Mouse (Mus musculus) spleen, postnatal 36 days (tissue): ENCODE data around the gene Ntrk2.

Experiments used
- DNase-seq, 2 experiments: peaks; one replicate each; pipeline ENCODE4 v3.0.0; 2022; ENCODE audit warnings: low spot score in 2 of 2, mixed read lengths in 1 of 2

Gene Ntrk2

DNA sequence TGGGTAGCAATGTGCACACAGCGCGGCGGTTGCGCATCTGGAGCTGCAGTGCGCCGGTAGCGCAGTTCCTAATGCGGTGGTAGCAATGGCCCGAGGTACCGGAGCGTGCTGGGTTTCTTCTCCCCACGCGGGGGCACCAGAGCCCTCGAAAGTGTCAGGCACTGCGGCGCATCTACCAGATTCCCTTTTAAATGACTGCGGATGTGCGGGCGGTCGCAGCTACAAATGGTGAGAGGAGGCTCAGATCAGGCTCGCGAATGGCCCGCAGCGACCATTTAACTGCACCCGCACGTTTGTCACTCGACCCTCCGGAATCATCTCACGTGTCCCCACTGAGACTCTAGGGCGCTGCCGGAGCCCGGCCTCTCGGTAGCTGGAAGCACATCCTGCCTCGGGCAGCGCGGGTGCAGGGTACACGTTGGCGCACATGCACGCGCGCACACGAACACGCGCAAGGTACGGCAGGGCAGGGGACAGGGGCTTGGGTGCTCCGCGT lies at the start of gene Ntrk2:
Gene Ntrk2 (plus strand): TSS at position 173 of the 496 bp plus-strand sequence.
- DNase-seq, result no peak

DNA sequence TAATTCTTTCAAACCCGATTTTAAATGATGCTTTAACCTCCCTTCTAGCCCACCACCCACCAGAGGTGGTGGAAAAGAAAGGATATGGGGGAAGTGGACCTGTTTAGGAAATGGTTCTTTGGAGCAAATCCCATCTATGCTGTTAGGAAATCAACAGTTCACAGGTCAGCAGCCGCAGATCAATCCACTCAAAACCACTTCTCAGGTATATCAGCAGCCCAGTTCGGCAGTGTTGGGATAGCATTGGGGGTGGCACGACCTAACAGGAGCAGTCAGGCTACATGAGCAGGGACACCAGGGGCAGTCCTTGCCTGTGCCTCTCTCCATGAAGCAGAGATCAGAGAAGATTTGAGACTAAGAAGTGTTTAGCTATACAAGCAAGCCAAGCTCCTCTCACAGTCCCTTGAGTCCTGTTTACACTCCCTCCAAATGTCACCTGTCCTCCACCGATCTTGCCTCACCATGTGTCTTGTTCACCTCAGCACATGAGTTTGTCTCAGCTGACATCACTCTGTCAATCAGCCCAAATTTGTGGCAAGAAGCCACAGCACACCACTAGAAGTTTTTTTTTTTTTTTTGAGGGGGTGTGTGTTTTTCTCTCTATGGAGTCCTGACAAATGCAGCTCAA lies 45.3 kb upstream of the Ntrk2 start:
- no peak for DNase-seq

DNA sequence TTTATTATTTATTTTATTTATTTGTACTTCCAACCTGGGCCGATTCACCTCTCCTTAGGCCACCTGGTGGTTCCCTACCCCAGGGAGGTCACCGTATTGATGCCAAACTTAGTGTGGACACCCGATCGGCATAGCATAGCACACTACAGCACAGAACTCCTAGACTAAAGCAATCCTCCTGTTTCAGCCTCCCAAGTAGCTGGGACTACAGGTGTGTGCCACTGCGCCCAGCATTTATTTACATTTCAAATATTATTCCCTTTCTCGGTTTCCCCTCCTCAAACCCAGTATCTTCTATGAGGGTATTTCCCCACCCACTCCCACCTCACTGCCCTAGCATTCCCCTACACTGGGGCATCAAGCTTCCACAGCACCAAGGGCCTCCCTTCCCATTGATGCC lies 38.1 kb upstream of the Ntrk2 start:
- no peak for DNase-seq

DNA sequence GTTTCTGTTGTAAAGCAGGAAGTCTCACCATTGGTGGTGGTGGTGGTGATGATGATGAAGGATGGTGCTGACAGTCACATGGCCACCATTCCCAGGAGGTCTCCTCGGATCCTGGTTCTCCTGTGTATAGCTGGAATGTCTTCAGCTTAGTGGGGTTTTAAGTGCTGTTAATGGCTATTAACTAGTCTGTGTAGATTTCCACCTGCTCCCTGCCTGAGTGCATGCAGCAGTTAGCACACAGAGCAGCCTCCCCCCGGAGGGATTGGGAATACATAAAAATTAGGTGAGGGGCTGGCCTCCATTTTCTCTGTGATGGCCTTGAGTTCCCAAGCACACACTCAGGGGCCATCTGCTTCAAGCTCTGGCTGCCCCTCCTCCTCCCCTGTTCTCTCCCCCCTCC lies 36.9 kb upstream of the Ntrk2 start:
- no peak for DNase-seq

DNA sequence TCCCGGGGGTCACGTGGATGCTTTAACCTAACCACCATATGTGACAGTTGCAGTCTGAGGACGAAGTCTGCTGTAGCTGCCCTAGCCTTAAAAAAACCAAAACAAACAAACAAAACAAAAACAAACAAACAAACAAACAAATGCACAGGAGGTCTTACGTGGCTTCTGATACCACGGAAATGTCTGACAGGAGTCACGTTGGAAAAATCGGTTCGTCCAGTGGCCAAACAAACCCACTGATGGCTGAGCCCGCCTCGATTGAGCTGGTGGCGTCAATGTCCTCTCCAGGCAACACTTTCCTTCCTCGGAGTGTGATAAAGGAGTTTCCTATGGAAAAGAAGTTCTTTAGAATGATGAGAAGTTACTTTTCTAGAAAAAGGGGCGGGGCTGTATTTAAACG lies 27.1 kb upstream of the Ntrk2 start:
- DNase-seq, result no peak

DNA sequence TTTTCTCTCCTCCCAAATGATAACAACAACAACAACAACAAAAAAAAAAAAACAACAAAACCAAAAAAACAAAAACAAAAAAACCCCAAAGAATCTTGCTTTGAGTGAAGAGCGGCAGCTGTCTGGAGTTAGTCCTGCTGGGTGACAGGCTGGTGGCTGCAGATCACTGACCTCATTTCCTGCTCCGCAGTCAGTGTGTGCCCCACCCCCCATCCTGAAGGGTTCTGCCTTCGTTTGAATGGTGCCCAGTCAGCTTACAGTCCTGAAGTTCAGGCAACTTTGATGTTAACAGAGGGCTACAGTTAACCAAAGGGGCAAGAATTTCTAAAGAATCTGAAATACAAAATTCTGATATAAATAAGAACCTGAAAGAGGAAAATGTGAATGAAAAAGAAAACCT lies 19.9 kb upstream of the Ntrk2 start:
- DNase-seq, result no peak

DNA sequence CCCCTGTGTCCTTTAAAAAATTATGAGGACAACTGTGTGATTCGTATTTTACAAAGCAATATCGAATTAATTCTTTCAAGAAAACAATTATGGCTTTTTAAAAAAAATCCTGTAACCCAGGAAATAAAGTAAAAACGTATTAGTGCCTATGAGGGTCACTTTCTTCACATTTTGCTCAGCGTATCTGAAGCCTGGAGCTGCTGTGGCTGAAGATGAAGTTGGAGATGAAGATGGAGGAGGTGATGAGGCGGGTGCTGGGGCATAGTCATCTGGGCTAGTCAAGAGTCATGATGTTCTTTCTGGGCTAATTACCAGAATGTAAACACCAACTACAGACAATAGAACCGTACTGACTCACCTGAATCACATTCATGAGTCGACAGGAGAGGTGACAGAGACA lies 15.6 kb upstream of the Ntrk2 start:
- DNase-seq, result no peak

DNA sequence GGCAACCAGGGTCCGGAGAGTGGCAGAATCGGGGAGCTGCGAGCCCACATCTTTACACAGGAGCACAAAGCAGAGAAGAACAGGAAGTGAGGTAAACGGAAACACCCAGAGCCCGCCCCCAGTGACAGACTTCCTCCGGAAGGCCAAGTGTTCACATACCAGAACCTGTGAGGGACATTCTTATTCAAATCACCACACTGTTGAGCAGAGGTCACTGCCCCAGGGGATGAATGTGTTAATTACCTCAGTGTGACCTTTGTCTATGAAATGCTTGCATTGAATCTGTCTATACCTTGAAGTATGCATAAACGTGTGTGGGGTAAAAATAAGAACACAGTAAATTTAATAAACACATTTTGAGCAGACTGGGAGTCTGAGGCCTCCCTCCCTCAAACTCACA lies 9.0 kb upstream of the Ntrk2 start:
- no peak for DNase-seq

DNA sequence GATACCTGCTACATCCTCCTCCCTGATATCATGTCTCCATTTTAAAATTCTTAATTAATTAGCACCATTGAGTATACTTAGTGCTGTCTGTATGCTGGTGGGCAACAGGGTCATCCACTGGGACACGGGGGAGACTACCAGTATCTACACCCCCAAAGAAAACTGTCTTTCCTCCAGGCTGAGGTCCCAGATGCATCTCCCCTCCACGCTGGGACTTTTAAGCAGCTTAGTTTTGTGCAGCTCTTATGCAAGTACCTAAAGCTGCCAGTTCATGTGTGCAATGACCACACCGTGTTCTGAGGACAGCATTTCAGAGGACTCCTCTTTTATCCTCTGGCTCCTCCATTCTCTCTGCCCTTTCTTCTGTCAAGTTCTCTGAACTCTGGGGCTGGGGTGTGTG lies 5.1 kb upstream of the Ntrk2 start:
- DNase-seq, result no peak

DNA sequence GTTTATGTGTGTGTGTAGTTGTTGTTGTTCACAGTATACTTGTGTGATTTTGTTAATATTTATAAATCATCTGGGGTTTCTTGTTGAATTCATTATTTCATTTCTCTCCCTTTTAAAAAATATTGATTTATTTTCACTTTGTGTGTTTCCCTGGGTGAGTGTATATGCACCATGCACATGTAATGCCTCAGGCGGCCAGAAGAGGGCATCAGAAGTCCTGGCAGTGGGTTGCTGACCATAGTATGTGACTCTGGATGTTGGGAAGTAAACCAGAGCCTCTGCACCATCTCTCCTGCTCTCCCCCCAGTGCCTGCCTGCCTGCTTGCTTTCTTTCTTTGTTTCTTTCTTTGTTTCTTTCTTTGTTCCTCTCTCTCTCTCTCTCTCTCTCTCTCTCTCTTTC lies 2.5 kb upstream of the Ntrk2 start:
- DNase-seq, result no peak

DNA sequence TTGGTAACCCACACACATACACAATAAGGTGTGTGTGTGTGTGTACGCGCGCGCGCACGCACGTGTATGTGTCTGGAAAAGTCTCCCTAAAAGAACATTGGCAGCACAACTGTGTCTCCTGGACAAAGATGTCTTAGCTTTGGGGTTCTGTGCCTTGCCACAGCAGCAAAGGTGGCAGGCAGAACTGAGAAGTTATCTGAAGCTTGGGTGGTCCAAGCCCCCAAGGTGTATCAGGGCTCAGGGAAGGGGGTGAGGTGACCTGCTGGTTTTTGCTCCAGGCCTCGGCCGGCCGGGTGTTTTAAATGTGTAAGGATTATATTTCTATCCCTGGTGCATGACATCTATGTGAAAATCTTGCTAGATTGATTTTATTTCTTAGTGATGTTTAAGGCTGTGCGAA lies 536 bp upstream of the Ntrk2 start:
- no peak for DNase-seq

DNA sequence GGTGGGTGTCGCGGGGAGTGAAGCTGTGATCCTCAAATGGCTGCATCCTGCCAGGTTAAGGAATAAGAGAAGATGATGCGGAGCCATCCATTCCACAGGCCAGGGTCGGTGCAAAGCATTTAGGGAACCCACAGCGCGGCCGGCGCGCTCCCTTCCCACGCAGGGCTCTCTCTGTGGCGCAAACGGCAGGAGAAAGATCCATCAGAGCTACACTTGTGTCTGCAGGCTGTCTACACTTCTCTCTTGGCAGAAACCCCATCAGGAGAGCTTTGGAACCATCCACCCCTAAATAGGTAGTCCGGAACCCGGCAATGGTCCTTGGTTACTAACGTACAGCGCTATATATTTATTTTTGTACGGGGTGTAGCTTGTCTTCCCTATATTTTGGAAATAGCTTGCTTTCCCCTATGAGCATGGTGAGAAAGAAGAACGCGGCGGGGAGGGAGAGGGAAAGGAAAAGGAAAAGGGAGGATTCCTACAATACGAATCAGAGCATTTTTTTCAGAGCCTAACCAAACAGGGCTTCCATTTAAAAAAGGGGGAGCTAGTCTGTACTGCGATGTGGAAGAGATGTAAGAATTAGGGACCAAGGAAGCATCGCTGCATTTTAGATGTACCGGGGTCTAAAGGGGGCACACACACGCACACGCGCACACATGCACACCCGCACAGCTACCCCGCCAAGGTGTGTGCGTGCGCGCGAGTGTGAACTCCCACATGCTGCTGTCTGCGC lies 693 bp downstream of the Ntrk2 start:
- DNase-seq, result no peak

DNA sequence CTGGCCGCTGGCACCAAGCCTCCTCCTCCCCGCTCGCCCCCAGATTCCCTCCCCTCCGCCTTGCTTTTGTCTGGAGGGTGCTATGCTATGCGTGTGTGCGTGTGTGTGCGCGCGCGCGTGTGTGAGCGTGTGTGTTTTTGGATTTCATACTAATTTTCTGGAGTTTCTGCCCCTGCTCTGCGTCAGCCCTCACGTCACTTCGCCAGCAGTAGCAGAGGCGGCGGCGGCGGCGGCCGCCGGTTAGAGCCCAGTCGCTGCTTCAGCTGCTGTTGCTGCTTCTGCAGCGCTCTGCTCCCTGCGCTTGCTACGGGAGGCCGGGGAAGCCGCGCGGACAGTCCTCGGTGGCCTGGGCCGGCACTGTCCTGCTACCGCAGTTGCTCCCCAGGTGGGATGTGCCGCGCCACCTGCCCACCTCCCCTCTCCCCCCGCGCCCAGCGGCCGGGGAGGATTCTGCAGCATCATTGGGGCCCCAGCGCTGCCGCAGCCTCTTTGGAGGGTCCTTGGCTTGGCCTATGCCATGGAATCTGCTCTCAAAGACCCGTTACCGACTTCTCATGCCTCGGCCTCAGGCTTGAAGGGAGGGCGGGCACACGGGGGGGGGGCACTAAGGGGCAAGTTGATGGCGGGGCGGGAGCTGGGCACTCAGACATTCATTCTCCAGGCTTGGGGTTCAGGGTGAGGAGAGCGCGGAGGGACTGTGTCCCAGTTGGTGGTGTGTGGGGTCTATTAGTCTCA lies 1.4 kb downstream of the Ntrk2 start:
- DNase-seq, result no peak

DNA sequence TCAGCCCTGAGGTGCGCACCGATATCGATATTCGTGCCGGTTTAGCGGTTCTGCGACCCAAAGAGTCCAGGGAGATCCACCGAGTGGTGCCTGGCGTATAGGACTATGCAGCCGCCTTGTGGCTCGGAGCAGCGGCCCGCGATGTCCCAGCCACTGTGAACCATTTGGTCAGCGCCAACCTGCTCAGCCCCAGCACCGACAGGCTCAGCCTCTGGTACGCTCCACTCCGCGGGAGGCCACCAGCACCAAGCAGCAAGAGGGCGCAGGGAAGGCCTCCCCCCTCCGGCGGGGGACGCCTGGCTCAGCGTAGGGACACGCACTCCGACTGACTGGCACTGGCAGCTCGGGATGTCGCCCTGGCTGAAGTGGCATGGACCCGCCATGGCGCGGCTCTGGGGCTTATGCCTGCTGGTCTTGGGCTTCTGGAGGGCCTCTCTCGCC lies 2.0 kb downstream of the Ntrk2 start:
- no peak for DNase-seq

DNA sequence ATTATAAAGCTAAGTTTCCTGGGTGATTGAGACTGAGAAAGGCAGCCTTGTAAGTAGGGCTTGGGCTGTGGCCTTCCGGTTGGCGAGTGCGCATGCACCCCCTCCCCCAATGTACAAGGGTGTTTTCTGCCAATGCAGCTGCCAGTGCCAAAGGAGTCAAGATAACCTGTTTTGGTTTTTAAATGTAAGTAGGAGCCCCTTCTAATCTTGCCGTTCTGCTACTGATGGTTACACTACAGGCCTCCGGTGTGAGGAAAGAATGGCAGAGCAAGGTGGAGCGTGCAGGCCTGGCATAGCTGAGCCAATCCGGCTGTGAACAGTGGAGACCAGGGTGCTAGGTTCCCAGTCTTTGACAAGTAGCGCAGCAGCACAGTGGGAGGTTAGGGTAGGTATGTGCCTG lies 3.6 kb downstream of the Ntrk2 start:
- no peak for DNase-seq

DNA sequence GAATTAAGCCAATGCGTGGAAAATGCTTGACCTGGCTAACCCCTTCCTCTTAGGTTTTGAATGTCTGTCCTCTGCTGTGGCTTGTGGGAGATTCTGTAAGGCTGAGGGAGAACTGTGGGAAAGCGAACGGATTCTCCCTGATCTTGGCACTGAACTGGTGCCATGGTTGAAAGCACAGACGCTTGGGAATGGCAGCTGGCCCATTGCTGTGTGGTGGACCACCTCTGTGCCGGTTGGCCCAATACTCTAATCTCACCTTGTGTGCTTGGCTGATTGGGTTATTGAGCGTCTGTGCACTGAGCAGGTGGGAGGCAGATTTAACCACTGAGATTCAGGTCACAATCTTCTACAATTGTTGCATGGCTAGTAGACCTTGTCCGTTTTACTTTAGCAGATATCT lies 18.4 kb downstream of the Ntrk2 start:
- DNase-seq, result no peak

DNA sequence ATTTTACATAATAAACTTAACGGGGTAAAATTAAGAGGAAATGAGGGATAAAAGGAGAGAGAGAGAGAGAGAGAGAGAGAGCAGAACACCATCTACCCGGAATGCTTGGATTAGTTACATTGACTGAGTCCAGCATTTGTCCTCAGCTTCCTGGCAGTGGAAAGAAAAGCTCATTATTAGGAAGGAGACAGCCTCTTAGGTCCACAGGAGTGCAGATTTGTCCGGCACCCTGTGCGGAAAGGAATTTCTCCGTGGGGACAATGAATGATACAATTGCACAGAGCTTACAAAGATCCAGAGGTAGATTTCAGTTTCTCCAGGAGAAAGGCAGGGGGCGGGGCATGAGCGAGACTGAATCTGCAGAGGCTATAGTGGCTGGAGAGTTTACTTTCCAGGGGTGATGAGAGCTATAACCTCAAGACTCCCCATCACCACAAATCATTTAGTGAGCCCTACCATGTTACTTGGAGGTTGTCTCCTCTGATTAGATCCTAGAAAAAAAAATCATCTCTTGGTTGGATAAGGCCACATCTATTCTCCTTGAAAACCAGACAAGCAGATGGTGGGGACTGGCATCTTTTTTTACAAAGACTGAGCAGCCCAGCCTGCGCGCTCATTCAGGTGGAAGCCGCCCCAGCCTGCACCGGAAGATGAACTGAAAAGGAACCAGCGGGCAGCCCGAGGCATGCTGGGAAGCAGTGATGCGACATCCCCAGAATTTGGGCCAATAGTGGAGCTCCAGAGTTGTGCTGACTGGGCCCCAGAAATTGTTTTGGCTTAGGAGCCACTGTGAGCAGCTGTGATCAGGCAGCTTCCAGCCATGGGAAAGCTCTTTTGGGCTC lies 20.2 kb downstream of the Ntrk2 start:
- DNase-seq, result no peak

DNA sequence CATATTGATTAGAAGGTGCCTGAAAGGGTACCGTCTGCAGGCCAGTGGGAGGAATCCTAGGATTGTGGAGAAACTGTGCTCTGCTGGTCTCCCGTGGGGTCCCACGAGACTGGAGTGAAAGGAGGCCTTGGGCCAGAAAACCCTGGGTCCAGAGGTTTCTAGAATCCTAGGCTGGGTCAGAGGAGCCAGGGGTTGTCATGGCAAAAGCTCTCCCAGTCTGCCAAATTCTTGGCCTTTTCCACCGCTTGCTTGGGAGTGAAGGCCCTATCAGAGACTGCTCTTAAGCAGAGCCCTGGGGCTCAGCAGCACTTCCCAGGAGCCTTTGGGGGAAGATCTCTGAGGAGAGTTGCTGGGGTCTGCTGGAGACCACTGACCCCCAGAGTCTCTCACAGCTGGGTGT lies 25.6 kb downstream of the Ntrk2 start:
- DNase-seq, result no peak

DNA sequence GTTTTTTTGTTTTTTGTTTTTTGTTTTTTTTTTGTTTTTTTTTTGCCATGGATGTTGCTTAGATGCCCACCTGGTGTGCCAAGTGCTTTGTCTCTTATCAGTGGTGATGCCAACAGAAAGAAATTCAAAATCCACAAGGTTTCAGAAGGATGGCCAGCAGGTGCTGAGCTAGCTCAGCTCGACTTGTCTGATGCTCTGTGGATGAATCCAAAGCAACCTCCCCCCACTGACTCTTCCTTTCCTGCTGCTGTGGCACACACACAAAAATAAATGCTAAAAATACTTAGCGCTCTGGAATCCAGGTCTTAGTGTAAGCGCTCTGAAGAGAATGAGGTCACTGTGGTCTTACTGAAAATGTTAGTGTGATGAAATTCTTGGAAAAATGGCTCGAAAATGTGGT lies 28.4 kb downstream of the Ntrk2 start:
- no peak for DNase-seq

DNA sequence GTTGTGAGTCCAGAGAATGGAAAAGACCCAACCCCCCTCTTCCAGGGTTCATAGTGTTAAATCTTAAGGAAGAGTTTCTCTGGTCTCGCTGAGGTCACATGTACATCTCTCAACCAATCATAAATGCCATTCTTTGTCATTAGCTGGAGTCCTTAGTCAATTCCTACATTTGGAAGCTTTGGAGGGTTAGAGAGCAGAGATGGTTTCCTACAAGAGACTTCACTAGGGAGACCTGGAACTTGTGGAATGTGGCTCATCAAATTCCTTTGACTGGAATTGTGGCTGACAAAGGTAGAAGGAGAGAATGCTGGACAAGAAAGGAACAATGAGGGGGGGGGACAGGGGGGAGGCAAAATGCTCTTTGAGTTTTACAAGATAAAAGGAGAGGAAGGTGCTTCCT lies 30.5 kb downstream of the Ntrk2 start:
- DNase-seq, result no peak

DNA sequence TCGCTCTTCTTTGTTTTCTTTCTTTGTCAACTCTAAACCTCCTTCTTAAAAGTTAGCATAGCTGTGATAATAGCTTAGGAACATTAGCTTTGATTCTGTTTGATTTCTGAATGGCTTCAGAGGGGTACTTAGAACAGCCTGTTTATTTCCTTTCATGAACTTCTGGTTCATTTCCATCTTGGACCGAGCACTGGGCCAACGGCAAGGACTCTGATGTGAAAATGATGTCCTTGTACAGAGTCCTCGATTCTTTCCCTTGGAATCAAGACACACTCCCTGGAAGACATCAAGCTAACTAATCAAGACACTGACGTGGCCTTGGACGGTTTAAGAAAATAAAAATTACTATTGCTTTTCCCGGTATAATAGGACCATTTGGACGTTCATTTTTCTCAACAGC lies 31.7 kb downstream of the Ntrk2 start:
- DNase-seq, result no peak
